Mouse (Mus musculus) liver, adult 2 months (tissue): ENCODE results near the gene Syt2.

Experiments
- CTCF ChIP-seq: fragments of 200-500 bp; IDR thresholded peaks from 2 replicates; pipeline ENCODE4 v1.5.1; 2011; ENCODE audit warnings: low read depth, low read length, control low read depth
- POLR2A ChIP-seq: fragments of 200-500 bp; IDR thresholded peaks from 2 replicates; pipeline ENCODE4 v1.6.1; 2011; ENCODE audit warnings: low read length, control low read depth; ENCODE audit not compliant: insufficient read depth; ENCODE audit errors: extremely low read depth

GRCm38 (mm10) chr1:134701191-134701590, 54.7 kb downstream of the Syt2 start:
- TF ChIP-seq CTCF (no peak), POLR2A (no peak)
